Mouse (Mus musculus) limb, embryonic 10.5 days (tissue): ENCODE data around the gene Ginm1. TPM values are rescaled to one million over a fixed set of nuclear protein-coding genes. Genes with fewer than 3 reads are reported as not detected.

ENCODE experiments used
- DNase-seq: peaks from one replicate; pipeline ENCODE4 v3.0.0-alpha.2; 2017; ENCODE audit warnings: low spot score
- H3K27ac ChIP-seq: fragments of 300-500 bp; sonication (generic); 2 replicates; pipeline ENCODE4 v1.5.1; 2016; ENCODE audit warnings: mild to moderate bottlenecking
- H3K27me3 ChIP-seq: fragments of 300-500 bp; sonication (generic); 2 replicates; pipeline ENCODE4 v1.6.1; 2016; ENCODE audit warnings: low read depth, mild to moderate bottlenecking; ENCODE audit not compliant: poor library complexity, severe bottlenecking
- H3K36me3 ChIP-seq: fragments of 300-500 bp; sonication (generic); 2 replicates; pipeline ENCODE4 v1.6.1; 2016; ENCODE audit warnings: mild to moderate bottlenecking, moderate library complexity
- H3K4me1 ChIP-seq: fragments of 300-500 bp; sonication (generic); 2 replicates; pipeline ENCODE4 v1.6.1; 2016
- H3K4me3 ChIP-seq: fragments of 300-500 bp; sonication (generic); 2 replicates; pipeline ENCODE4 v1.5.1; 2016; ENCODE audit warnings: mild to moderate bottlenecking, moderate library complexity
- H3K9me3 ChIP-seq: fragments of 300-500 bp; sonication (generic); replicated peaks from 2 replicates; pipeline ENCODE4 v1.6.1; 2016; ENCODE audit warnings: mild to moderate bottlenecking
- WGBS: fragments of 180-500 bp; shearing (Covaris S2); methylation state at CpG from one replicate; pipeline ENCODE4 v1.1.7; 2016; 5-methylcytosine and 5-hydroxymethylcytosine counted together
- microRNA-seq: library from miRNA; unstranded; fragments of <30 nt; microRNA quantifications from one replicate; pipeline ENCODE4, GENCODE M21; 2017
- polyA plus RNA-seq: library from polyadenylated mRNA; unstranded; fragments of >200 nt; fragmentation: Nextera tagmentation; extraction: Ambion mirVana; gene quantifications from 2 replicates; pipeline ENCODE4 v1.2.1, GENCODE M21; 2016

Gene Ginm1
- polyA plus RNA-seq, 1 experiment from 2014 or later = 49.3 TPM

- Histone ChIP-seq H3K27ac (no peak overlapping the region), H3K4me3 (no peak overlapping the region), H3K9me3 (no peaks in the 10 kb centered on the region), H3K4me1 (no peaks in the 10 kb centered on the region), H3K27me3 (no peaks in the 10 kb centered on the region), H3K36me3 (peaks cover 23% of the 10 kb centered on the region)
- DNase-seq = no peak
These were observed 55.5 kb downstream of the Ginm1 start for GRCm38 (mm10) chr10:7737122-7737521.

- H3K27ac ChIP-seq = no peak overlapping the region
- DNase-seq = no peak
- no peaks in the 10 kb centered on the region for H3K27me3 ChIP-seq
- H3K4me3 ChIP-seq = no peak overlapping the region
- H3K4me1 ChIP-seq = peaks cover 12% of the 10 kb centered on the region
- no peaks in the 10 kb centered on the region for H3K36me3 ChIP-seq
- H3K9me3 ChIP-seq = no peaks in the 10 kb centered on the region
These were observed 61.0 kb downstream of the Ginm1 start for GRCm38 (mm10) chr10:7731582-7731981.

- Histone ChIP-seq H3K27ac (0 out of 2 replicates have a peak overlapping the region, but pooled peaks have one; percentile 91), H3K9me3 (no peaks in the 10 kb centered on the region)
- whole genome bisulfite sequencing = 23% methylated on average over 3 of the region's 3 CpGs
These were observed 65.6 kb downstream of the Ginm1 start for GRCm38 (mm10) chr10:7727011-7727410.

GRCm38 (mm10) chr10:7726501-7726812 lies 66.2 kb downstream of the Ginm1 start:
- no peaks in the 10 kb centered on the region for H3K36me3 ChIP-seq
- DNase-seq = no peak
- no peaks in the 10 kb centered on the region for H3K9me3 ChIP-seq
- 0% methylated on average over 8 of the region's 8 CpGs for WGBS
- peaks cover 13% of the 10 kb centered on the region for H3K4me1 ChIP-seq
- peak overlapping the region; percentile 93 for H3K4me3 ChIP-seq
- H3K27me3 ChIP-seq = no peaks in the 10 kb centered on the region
- peak overlapping the region; percentile 91 for H3K27ac ChIP-seq

More at GRCm38 (mm10) chr10:7727011-7727410, 65.6 kb downstream of the Ginm1 start:
- no peak for DNase-seq
- Histone ChIP-seq H3K27me3 (no peaks in the 10 kb centered on the region), H3K4me1 (peaks cover 13% of the 10 kb centered on the region), H3K4me3 (peak overlapping the region; percentile 93), H3K36me3 (no peaks in the 10 kb centered on the region)

- Histone ChIP-seq H3K27ac (peak within 1 kb of the TSS; percentile 91), H3K36me3 (no peaks in the 10 kb centered on the region), H3K9me3 (no peaks in the 10 kb centered on the region), H3K27me3 (no peaks in the 10 kb centered on the region), H3K4me3 (peak within 1 kb of the TSS; percentile 93), H3K4me1 (peaks cover 13% of the 10 kb centered on the region)
- under 1% methylated on average over 49 of the region's 49 CpGs for WGBS
- DNase-seq = peak; percentile 97
These were observed 66.7 kb downstream of the Ginm1 start, which contains the start of gene Katna1 for GRCm38 (mm10) chr10:7725751-7726500. Katna1 (plus strand) TSS chr10:7726000.

Small RNA genes lying within 50 kb of the gene (microRNA-seq; reads per million reads assigned to microRNA genes)
- 2.1 reads per million for gene Mir5104

Other genes starting within 250 kb of the Ginm1 start
- 1.4 and 1.6 TPM in 2 replicates for gene Lrp11, start 203.0 kb downstream of the Ginm1 start, polyA plus RNA-seq
- gene Nup43, start 125.3 kb downstream of the Ginm1 start, polyA plus RNA-seq = 93.2 and 102 TPM in 2 replicates
- 111 and 115 TPM in 2 replicates for gene Pcmt1, start 111.7 kb downstream of the Ginm1 start, polyA plus RNA-seq
- 5.5 and 7.3 TPM in 2 replicates for gene Lats1, start 111.6 kb downstream of the Ginm1 start, polyA plus RNA-seq
- gene Katna1, start 66.8 kb downstream of the Ginm1 start, polyA plus RNA-seq = 70.2 and 71.5 TPM in 2 replicates
- gene Ppil4, start 67 bp upstream of the Ginm1 start, polyA plus RNA-seq = 36.5 and 44.6 TPM in 2 replicates
- not detected in 2 replicates for gene Zc3h12d, start 39.6 kb upstream of the Ginm1 start, polyA plus RNA-seq
- 14.0 and 19.7 TPM in 2 replicates for gene Tab2, start 163.4 kb upstream of the Ginm1 start, polyA plus RNA-seq